In the genomic region with DNA sequence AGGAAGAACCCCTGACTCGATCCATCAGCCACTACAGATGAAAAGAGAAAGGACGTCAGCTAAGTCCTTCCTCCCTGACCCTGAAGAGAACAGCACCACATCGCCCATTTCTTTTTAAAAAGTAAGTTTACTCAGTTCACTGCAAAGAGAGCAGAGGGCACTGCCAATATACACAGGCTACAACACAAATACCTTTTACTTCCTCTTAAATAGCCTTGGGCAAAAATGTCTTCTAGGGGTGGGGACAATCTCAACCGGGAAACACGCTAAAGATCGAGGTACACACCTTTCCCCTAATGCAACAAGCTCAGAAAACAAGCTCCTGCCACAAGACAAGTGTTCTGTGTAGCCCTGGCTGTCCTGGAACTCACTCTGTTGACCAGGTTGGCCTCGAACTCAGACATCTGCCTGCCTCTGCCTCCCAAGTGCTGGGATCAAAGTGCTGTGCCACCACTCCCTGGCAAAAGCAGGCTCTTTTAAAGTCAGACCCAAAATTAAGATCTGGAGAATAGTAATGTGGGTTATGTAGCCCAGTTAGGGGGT, we compare ENCODE assay signal across 8 mouse cellular contexts. TPM values are rescaled to one million over a fixed set of nuclear protein-coding genes. Genes with fewer than 3 reads are reported as not detected.
DNase-seq lines count a peak whose midpoint lies in the region; ATAC-seq and TF ChIP-seq lines count a peak whose summit lies in the region.

No protein-coding gene starts in this region.

- H3K27me3 ChIP-seq in embryonic facial prominence, embryonic 12.5 days, result no peaks in the 10 kb centered on the region
- no peaks in the 10 kb centered on the region for H3K27me3 ChIP-seq in intestine, embryonic 16.5 days (replicated peaks; ENCODE audit: control insufficient read depth, insufficient read depth, low read length)
- no peaks in the 10 kb centered on the region for H3K27me3 ChIP-seq in midbrain, embryonic 16.5 days (ENCODE audit: control insufficient read depth, insufficient read depth, low read depth, low read length)

- intact Hi-C loops in left cerebral cortex, adult 2 months (cut with DNase I), result no loop called here
- intact Hi-C loops in left cerebral cortex, postnatal 25 days (cut with DNase I), result loop anchor here (5.0 kb wide), 1 partner anchor 175 kb away; the partner anchor contains the start of gene Cit

- no peak overlapping the region for H3K27ac ChIP-seq in left cerebral cortex, adult 2 months
- no peak overlapping the region for H3K27ac ChIP-seq in embryonic facial prominence, embryonic 12.5 days
- H3K27ac ChIP-seq in intestine, embryonic 16.5 days (ENCODE audit: low read length), result peak overlapping the region; percentile 93
- H3K27ac ChIP-seq in midbrain, embryonic 16.5 days (ENCODE audit: low read length), result no peak overlapping the region

- DNase-seq in left cerebral cortex, adult 2 months (ENCODE audit: extremely low spot score in 1 of 2, low spot score in 2 of 2), result no peak
- DNase-seq in left cerebral cortex, postnatal 25 days (ENCODE audit: low spot score in 2 of 2), result no peak
- DNase-seq in frontal cortex, postnatal 25 days (ENCODE audit: low spot score in 2 of 2), result no peak
- DNase-seq in right cerebral cortex, adult 2 months (ENCODE audit: low spot score in 2 of 2), result no peak

- H3K9me3 ChIP-seq in embryonic facial prominence, embryonic 12.5 days, result no peaks in the 10 kb centered on the region
- no peaks in the 10 kb centered on the region for H3K9me3 ChIP-seq in intestine, embryonic 16.5 days (ENCODE audit: control insufficient read depth, low read length)
- H3K9me3 ChIP-seq in midbrain, embryonic 16.5 days (replicated peaks; ENCODE audit: control insufficient read depth, low read length, poor library complexity, severe bottlenecking), result no peaks in the 10 kb centered on the region

- TF ChIP-seq CTCF in left cerebral cortex, adult 2 months (IDR thresholded peaks at IDR 0.05), result no peak

- peaks cover 12% of the 10 kb centered on the region for H3K4me1 ChIP-seq in embryonic facial prominence, embryonic 12.5 days
- H3K4me1 ChIP-seq in intestine, embryonic 16.5 days (ENCODE audit: control insufficient read depth, insufficient read depth, low read length), result peaks cover 22% of the 10 kb centered on the region
- H3K4me1 ChIP-seq in midbrain, embryonic 16.5 days (ENCODE audit: control insufficient read depth, insufficient read depth, low read length), result peaks cover 11% of the 10 kb centered on the region

- H3K4me2 ChIP-seq in embryonic facial prominence, embryonic 12.5 days (replicated peaks), result peak overlapping the region; percentile 83
- peak overlapping the region; percentile 64 for H3K4me2 ChIP-seq in intestine, embryonic 16.5 days (ENCODE audit: low read depth, low read length)
- H3K4me2 ChIP-seq in midbrain, embryonic 16.5 days (ENCODE audit: low read length), result peak overlapping the region; percentile 81

- no peak for ATAC-seq in embryonic facial prominence, embryonic 12.5 days (ENCODE audit: insufficient number of reproducible peaks, insufficient read depth, low FRiP score, low TSS enrichment)
- ATAC-seq in intestine, embryonic 16.5 days, result no peak
- no peak for ATAC-seq in midbrain, embryonic 16.5 days
- no peak for ATAC-seq in frontal cortex, adult (ENCODE audit: low TSS enrichment)

- H3K9ac ChIP-seq in embryonic facial prominence, embryonic 12.5 days, result peak overlapping the region; percentile 73
- peak overlapping the region; percentile 89 for H3K9ac ChIP-seq in intestine, embryonic 16.5 days (ENCODE audit: low read depth, low read length)
- no peak overlapping the region for H3K9ac ChIP-seq in midbrain, embryonic 16.5 days (ENCODE audit: low read depth, low read length)

- peak overlapping the region; percentile 78 for H3K4me3 ChIP-seq in left cerebral cortex, adult 2 months
- H3K4me3 ChIP-seq in embryonic facial prominence, embryonic 12.5 days, result peak overlapping the region; percentile 65
- H3K4me3 ChIP-seq in intestine, embryonic 16.5 days (ENCODE audit: low read length), result peak overlapping the region; percentile 86
- peak overlapping the region; percentile 75; the same call in 1 of the 2 replicates for H3K4me3 ChIP-seq in midbrain, embryonic 16.5 days (ENCODE audit: low read depth, low read length)

- 83% methylated on average over 7 of the region's 7 CpGs for WGBS in embryonic facial prominence, embryonic 12.5 days
- 65% methylated on average over 7 of the region's 7 CpGs for WGBS in intestine, embryonic 16.5 days
- WGBS in midbrain, embryonic 16.5 days, result 89% methylated on average over 7 of the region's 7 CpGs

- peaks cover 45% of the 10 kb centered on the region for H3K36me3 ChIP-seq in embryonic facial prominence, embryonic 12.5 days
- peaks cover 29% of the 10 kb centered on the region for H3K36me3 ChIP-seq in intestine, embryonic 16.5 days (ENCODE audit: control insufficient read depth, insufficient read depth, low read length)
- H3K36me3 ChIP-seq in midbrain, embryonic 16.5 days (ENCODE audit: control insufficient read depth, insufficient read depth, low read length), result peaks cover 32% of the 10 kb centered on the region

RNA-seq across cellular contexts. Expression of gene Prkab1, which starts 1.6 kb away (rescaled TPM):
- 10 to 100 TPM; 24.1 to 29.5 TPM for total RNA-seq in left cerebral cortex, adult 2 months (2021)
- 10 to 100 TPM; 21.3 to 22.4 TPM for total RNA-seq in left cerebral cortex, postnatal 25 days (2021)
- 73.2 and 73.7 TPM in 2 replicates for polyA plus RNA-seq in embryonic facial prominence, embryonic 12.5 days (2016; fragmentation: Nextera tagmentation; extraction: Ambion mirVana)
- 74.8 and 83.1 TPM in 2 replicates for polyA plus RNA-seq in intestine, embryonic 16.5 days (2015; fragmentation: Nextera tagmentation; extraction: Ambion mirVana)
- polyA plus RNA-seq in midbrain, embryonic 16.5 days (2015; fragmentation: Nextera tagmentation; extraction: Ambion mirVana), result 48.4 and 50.0 TPM in 2 replicates
